Mouse (Mus musculus) midbrain, embryonic 10.5 days (tissue): ENCODE data around the gene Dcdc2b. TPM values are rescaled to one million over a fixed set of nuclear protein-coding genes. Genes with fewer than 3 reads are reported as not detected.

Experiments
- DNase-seq: peaks from one replicate; pipeline ENCODE4 v3.0.0-alpha.2; 2017; ENCODE audit warnings: low spot score
- H3K27ac ChIP-seq: fragments of 300-500 bp; sonication (generic); replicated peaks from 2 replicates; pipeline ENCODE4 v1.5.1; 2016; ENCODE audit warnings: mild to moderate bottlenecking
- H3K27me3 ChIP-seq: fragments of 300-500 bp; sonication (generic); 2 replicates; pipeline ENCODE4 v1.6.1; 2016; ENCODE audit warnings: low read depth, mild to moderate bottlenecking; ENCODE audit not compliant: poor library complexity, severe bottlenecking
- H3K36me3 ChIP-seq: fragments of 300-500 bp; sonication (generic); 2 replicates; pipeline ENCODE4 v1.6.1; 2016; ENCODE audit warnings: mild to moderate bottlenecking, moderate library complexity
- H3K4me1 ChIP-seq: fragments of 300-500 bp; sonication (generic); 2 replicates; pipeline ENCODE4 v1.6.1; 2016
- H3K4me3 ChIP-seq: fragments of 300-500 bp; sonication (generic); 2 replicates; pipeline ENCODE4 v1.5.1; 2016; ENCODE audit warnings: mild to moderate bottlenecking, moderate library complexity
- H3K9me3 ChIP-seq: fragments of 300-500 bp; sonication (generic); replicated peaks from 2 replicates; pipeline ENCODE4 v1.6.1; 2016; ENCODE audit warnings: mild to moderate bottlenecking
- WGBS: fragments of 180-500 bp; shearing (Covaris S2); methylation state at CpG from one replicate; pipeline ENCODE4 v1.1.7; 2016; 5-methylcytosine and 5-hydroxymethylcytosine counted together
- polyA plus RNA-seq: library from polyadenylated mRNA; unstranded; fragments of >200 nt; fragmentation: Nextera tagmentation; extraction: Ambion mirVana; gene quantifications from 2 replicates; pipeline ENCODE4 v1.2.1, GENCODE M21; 2016

Gene Dcdc2b
- polyA plus RNA-seq, 1 experiment from 2014 or later = 2.1 TPM

DNA sequence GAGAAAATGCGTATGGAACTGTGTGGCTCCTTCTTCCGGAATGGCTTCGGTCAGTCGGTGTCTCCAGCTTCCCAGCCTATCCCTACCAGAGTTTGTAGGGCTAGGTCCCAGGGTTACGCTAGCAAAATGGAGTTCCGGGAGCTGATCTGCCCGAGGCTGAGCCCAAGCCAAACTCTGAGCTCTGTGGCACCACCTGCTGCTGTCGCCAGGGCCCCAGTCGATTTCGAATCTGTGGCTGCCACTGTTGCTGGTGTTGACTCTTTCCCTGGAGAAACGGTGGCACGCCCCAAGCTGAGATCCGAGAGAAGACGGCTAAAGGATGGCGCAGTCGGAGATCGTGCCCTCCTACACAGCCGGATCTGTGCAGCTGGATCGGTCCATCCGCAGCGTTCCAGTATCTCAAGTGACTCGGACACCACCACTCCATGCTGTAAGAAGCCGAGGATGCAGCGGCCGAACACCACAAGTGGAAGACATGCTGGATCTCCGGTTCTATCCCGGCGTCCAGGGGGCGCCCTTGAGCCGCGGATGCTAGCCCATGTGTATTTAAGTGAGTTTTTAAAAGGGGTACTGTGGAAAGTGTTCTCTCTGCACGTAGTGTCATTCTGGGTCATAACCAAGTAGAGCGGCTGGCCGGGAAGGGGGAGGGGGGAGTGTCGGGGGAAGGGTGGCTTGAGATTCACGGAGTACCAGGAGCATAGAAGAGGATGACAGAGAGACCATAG, 29.0 kb downstream of the Dcdc2b start:
- Histone ChIP-seq H3K4me1 (peaks cover 17% of the 10 kb centered on the region), H3K9me3 (no peaks in the 10 kb centered on the region), H3K27ac (peak overlapping the region; percentile 79), H3K4me3 (peak overlapping the region; percentile 58), H3K36me3 (peaks cover under 1% of the 10 kb centered on the region; the same call in 1 of the 2 replicates), H3K27me3 (no peaks in the 10 kb centered on the region)
- peak; percentile 86 for DNase-seq
- 3% methylated on average over 36 of the region's 36 CpGs for WGBS

DNA sequence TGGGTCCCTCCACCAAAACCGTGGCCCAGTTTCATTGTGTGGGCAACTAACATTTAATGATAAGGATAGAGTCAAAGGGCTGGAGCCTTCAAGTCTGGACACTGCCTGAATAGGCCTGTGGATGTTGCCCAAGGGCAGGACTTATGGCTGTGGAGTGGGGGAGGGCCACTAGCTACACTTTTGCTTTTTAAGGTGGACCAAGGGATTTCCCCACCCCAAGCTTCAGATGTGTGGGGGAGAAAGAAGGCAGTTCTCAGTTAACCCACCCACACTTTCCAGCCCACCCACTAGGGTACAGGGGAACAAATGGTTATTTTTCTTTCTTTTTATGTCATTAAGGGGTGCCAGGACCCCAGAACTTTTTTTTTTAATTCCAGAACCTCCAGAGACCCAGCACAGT, 29.7 kb downstream of the Dcdc2b start:
- Histone ChIP-seq H3K9me3 (no peaks in the 10 kb centered on the region), H3K27me3 (no peaks in the 10 kb centered on the region), H3K4me1 (peaks cover 17% of the 10 kb centered on the region), H3K4me3 (peak overlapping the region; percentile 58), H3K36me3 (no peaks in the 10 kb centered on the region), H3K27ac (peak overlapping the region; percentile 79)
- no peak for DNase-seq
- WGBS = 75% methylated on average over 1 of the region's 1 CpGs

DNA sequence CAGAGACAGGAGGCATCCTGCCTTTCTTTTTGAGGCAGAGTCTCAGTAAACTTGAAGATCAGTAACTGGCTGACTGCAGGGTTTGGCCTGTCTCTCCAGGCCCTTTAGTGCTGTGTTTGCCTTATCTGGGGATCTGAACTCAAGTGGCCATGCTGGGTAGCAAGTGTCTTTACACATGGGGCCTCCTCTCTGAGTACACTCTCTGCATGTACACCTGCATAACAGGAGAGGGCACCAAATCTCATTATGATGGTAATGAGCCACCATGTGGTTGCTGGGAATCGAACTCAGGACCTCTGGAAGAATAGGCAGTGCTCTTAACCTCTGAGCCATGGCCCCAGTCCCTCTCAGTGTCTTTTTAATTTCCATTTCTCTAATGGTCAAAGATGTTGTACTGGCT, 31.8 kb downstream of the Dcdc2b start:
- Histone ChIP-seq H3K27ac (no peak overlapping the region), H3K4me1 (peaks cover 21% of the 10 kb centered on the region), H3K27me3 (no peaks in the 10 kb centered on the region), H3K4me3 (no peak overlapping the region), H3K36me3 (no peaks in the 10 kb centered on the region), H3K9me3 (no peaks in the 10 kb centered on the region)
- no peak for DNase-seq
- WGBS = 79% methylated on average over 1 of the region's 1 CpGs

DNA sequence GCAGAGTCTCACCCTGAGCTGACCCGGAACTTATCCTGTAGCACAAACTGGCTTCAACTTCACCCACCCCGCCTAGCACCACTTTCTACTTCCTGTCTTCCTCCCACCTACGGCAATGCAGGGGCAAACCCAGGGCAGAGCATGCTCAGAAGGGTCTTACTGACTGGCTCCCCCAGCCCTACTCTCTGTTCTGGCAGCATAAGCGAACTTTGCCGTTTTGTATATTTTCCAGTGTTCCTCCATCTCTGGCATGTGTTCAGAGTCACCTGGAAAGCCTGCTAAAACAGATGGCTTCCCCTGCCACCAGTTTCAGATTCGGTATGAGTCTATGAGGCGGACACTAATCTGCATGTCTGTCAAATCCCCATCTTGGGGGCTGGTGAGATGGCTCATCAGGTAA, 33.7 kb downstream of the Dcdc2b start:
- no peaks in the 10 kb centered on the region for H3K36me3 ChIP-seq
- DNase-seq = no peak
- H3K4me3 ChIP-seq = no peak overlapping the region
- no peak overlapping the region for H3K27ac ChIP-seq
- H3K27me3 ChIP-seq = 0 out of 2 replicates have a peak, but pooled peaks cover 5% of the 10 kb centered on the region
- peaks cover 28% of the 10 kb centered on the region for H3K4me1 ChIP-seq
- WGBS = 83% methylated on average over 7 of the region's 7 CpGs
- H3K9me3 ChIP-seq = no peaks in the 10 kb centered on the region

DNA sequence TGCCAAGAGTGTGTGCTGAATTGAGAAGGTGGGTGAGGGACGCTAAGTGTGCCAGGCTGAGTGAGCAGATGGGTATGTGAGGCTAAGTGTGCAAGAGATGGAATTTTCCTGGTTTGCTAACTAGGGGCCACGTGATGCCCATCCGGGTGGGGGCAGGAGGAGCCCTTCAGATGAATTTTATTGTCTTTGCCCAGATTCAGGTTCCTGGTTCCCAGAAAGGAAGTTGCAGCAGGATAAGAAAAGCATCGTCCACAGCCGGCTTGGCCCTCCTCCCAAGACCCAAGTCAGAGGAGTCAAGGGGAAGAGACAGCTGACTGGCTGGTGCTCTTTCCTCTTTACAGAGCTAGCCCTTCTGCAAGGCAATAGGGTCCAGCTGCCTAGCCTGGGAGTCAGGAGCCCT, 35.6 kb downstream of the Dcdc2b start, which contains the start of gene Fam167b:
Gene Fam167b, minus strand, starts transcription at position 84 of the 400 bp plus-strand sequence.
- Histone ChIP-seq H3K4me3 (peak within 1 kb of the TSS; percentile 20; the same call in 1 of the 2 replicates), H3K4me1 (peaks cover 18% of the 10 kb centered on the region), H3K36me3 (no peaks in the 10 kb centered on the region), H3K27me3 (0 out of 2 replicates have a peak, but pooled peaks cover 5% of the 10 kb centered on the region), H3K9me3 (no peaks in the 10 kb centered on the region), H3K27ac (no peak within 1 kb of the TSS)
- no peak for DNase-seq
- 84% methylated on average over 5 of the region's 5 CpGs for WGBS

DNA sequence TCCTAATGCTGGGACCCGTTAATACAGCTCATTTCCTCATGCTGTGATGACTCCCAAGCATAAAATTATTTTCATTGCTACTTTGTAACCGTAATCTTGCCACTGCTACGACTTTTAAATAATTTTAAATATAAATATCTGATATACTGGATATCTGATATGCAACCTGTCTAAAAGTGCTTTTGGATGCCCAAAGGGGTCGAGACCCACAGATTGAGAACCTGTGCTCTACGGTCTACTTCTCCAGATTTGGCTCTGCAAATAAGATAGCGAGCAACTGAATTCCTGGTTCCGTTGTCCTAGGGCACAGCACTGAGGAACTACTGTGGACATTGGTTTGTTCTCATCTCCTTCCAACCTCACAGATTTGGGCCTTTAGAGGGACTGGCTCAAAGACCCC, 36.4 kb downstream of the Dcdc2b start:
- no peak overlapping the region for H3K4me3 ChIP-seq
- 0 out of 2 replicates have a peak, but pooled peaks cover 5% of the 10 kb centered on the region for H3K27me3 ChIP-seq
- no peak for DNase-seq
- WGBS = 83% methylated on average over 7 of the region's 7 CpGs
- no peaks in the 10 kb centered on the region for H3K9me3 ChIP-seq
- no peaks in the 10 kb centered on the region for H3K36me3 ChIP-seq
- H3K4me1 ChIP-seq = peaks cover 18% of the 10 kb centered on the region
- no peak overlapping the region for H3K27ac ChIP-seq

DNA sequence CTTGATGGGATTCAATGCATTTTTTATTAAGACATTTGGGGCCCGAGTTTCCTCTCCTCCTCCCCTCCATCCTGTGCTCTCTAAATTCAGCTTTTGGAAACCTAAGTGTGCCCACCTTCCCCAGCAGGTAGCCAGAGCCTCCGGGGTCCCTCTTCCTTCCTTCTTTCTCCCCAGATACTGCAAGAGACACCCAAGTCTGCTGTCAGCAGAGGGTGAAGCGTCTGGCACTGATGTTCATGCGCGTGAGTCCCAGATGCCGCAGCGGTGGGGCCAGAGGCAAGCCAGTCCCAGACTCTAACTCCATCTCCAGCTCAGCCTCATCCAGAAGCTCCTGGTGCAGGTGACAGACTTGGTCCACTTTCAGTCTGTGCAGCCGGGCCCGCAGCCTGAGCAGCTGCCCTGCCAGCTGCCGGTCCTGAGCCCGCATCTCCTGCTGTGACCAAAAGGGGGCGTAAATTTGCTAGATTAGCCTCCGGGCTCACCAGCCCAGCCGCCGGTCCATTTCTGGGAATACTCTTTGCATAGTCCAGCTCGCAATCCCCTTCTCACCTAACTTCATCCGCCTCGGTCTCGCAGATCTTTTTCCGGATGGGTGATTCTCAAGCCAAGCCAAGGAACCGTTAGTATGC, 37.1 kb downstream of the Dcdc2b start:
- Histone ChIP-seq H3K4me3 (peak overlapping the region; percentile 20), H3K27ac (peak overlapping the region; percentile 60)

DNA sequence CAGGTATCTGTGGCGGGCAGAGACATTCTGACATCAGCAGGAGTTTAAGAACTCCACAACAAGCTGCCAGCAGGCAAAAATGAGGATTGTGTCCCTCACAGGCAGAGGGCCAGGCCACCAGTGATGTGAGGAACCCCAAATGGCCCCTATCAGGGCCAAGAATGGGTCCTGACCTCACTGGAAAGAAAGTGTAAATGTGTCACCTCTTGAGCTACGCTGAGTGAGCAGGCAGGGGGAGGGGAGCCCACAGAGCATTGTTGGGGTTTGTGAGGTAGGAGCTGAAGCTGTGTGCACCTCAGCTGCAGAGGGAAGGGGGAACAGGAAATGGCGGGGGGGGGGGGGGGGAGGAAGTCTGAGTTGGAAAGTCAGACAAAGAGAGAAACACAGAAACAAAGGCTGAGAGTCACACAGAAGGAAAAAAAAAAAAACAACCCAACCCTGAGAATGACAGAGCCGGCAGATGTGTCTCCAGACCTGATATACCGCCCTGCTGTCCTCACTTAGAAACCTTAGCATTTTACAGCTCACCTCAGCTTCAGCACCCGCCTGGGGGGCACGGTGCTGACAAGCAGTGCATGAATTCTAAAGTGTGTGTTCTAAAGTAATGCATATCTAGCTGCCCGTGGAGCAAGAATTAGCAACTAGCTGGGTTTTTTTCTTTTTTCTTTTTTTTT, 38.7 kb downstream of the Dcdc2b start:
- peak overlapping the region; percentile 46; the same call in 1 of the 2 replicates for H3K27ac ChIP-seq
- 62% methylated on average over 7 of the region's 8 CpGs for WGBS
- no peaks in the 10 kb centered on the region for H3K9me3 ChIP-seq
- peaks cover 18% of the 10 kb centered on the region for H3K4me1 ChIP-seq
- 0 out of 2 replicates have a peak, but pooled peaks cover 5% of the 10 kb centered on the region for H3K27me3 ChIP-seq
- DNase-seq = no peak
- H3K4me3 ChIP-seq = no peak overlapping the region
- H3K36me3 ChIP-seq = no peaks in the 10 kb centered on the region

More for the DNA sequence above, 37.1 kb downstream of the Dcdc2b start:
- H3K4me1 ChIP-seq = peaks cover 18% of the 10 kb centered on the region
- WGBS = 37% methylated on average over 21 of the region's 21 CpGs
- no peaks in the 10 kb centered on the region for H3K9me3 ChIP-seq
- no peaks in the 10 kb centered on the region for H3K36me3 ChIP-seq
- 0 out of 2 replicates have a peak, but pooled peaks cover 5% of the 10 kb centered on the region for H3K27me3 ChIP-seq
- peak; percentile 75 for DNase-seq

DNA sequence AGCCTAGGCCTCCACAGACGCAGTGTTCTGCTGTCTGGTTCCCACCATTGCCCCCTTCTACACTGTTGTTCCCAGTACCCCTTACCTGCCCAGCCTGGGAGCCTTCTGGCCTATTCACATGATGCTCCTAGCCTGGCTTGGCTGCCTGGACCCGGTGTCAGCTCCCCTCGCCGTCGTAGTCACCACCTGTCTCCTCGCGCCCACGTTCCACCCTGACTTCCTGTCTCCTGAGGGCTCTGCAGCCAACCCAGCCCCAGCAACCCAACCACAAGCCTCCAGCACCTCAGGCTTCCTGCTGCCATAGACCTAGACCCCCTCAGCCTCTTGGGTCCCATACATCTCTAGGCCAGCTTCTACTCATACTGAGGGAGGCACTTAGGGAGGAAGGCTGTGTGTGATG, 40.6 kb downstream of the Dcdc2b start, which contains the start of gene Lck:
Gene Lck, minus strand, starts transcription at position 212 of the 400 bp plus-strand sequence.
- Histone ChIP-seq H3K9me3 (no peaks in the 10 kb centered on the region), H3K27ac (no peak within 1 kb of the TSS), H3K36me3 (no peaks in the 10 kb centered on the region), H3K4me1 (peaks cover 18% of the 10 kb centered on the region), H3K4me3 (no peak within 1 kb of the TSS), H3K27me3 (0 out of 2 replicates have a peak, but pooled peaks cover 5% of the 10 kb centered on the region)
- WGBS = 93% methylated on average over 8 of the region's 8 CpGs
- DNase-seq = no peak

DNA sequence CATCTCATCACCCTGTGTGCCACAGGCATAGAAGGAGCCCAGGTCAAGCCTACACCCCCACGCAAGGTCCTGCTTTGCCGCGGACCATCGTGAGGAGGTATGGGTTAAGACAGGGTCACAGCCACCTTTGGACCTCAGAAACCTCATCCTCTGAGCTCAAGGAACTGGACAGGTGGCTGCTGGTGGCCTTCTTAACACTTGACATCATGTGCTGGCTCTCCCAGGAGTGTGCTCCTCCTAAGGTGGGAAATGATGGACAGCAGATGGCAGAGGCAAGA, 41.0 kb downstream of the Dcdc2b start:
- Histone ChIP-seq H3K4me3 (no peak overlapping the region), H3K36me3 (no peaks in the 10 kb centered on the region), H3K4me1 (peaks cover 18% of the 10 kb centered on the region), H3K27me3 (0 out of 2 replicates have a peak, but pooled peaks cover 5% of the 10 kb centered on the region), H3K9me3 (no peaks in the 10 kb centered on the region), H3K27ac (no peak overlapping the region)
- 97% methylated on average over 4 of the region's 4 CpGs for WGBS
- DNase-seq = no peak

DNA sequence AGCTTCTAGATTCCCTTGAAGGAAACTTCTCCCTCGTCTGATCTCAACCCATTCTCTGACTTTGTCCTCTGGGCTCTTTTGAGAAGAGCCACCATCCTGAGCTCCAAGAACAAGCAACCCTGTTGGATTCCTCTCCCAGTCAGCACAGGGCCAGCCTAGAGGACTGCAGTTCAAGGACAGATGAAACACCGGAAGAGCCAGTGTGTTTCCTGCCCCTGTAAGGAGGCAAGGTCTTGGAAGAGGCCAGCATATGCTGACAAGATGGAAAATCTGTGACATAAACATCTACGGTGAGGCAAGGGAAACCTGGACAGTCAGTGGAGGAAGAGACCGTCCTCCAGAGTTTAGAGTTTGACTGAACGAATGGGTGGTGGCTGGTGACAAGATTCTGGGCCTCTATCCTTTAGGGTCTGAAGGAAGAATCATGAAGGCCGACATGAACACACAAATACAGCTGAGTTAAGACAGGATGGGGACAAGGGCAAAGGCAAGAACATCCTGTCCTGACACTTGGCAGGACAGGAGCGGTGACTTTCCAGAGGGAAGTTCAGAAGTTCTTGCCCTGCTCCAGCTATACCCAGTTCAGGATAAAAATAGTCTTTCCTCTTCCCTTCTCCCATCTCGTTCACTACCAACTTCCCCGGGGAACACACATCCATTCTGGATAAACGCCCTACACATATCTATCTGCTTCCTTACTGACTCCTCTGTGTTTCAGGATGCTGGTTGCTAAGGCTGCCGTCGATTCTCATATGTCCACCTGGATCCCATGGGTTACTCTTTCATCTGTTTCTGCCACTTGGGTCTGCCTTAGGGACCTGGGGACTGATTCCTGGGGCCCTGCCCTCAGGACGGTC, 41.6 kb downstream of the Dcdc2b start:
- no peak overlapping the region for H3K4me3 ChIP-seq
- H3K36me3 ChIP-seq = no peaks in the 10 kb centered on the region
- no peak overlapping the region for H3K27ac ChIP-seq
- WGBS = 86% methylated on average over 13 of the region's 13 CpGs
- peaks cover 17% of the 10 kb centered on the region for H3K4me1 ChIP-seq
- no peaks in the 10 kb centered on the region for H3K9me3 ChIP-seq
- DNase-seq = no peak
- 0 out of 2 replicates have a peak, but pooled peaks cover 5% of the 10 kb centered on the region for H3K27me3 ChIP-seq

DNA sequence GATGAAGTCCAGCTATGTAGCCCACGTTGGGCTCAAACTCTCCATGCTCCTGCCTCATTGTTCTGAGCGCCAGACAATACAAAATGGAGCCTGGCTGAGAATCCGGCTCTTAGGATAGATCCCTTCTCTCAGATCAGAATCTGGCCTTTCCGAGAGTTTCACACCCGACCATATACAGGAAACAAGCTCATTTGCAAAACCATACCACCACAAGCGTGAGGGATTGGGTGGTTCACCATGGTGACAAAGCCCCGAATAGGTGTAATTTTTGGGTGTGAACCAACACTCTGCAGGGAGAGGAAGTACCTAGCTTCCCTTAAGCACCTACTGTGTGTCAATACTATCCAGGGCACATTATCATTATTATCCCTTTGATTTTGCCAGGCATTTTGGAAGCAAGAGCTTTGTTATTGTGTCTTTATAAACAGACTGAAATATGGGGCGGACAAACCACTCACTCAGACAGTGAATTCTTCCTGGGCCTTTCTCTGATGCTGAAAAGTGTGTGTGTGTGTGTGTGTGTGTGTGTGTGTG, 42.4 kb downstream of the Dcdc2b start:
- H3K4me1 ChIP-seq = peaks cover 9% of the 10 kb centered on the region

More for the DNA sequence above, 42.4 kb downstream of the Dcdc2b start:
- H3K27me3 ChIP-seq = 0 out of 2 replicates have a peak, but pooled peaks cover under 1% of the 10 kb centered on the region
- no peak overlapping the region for H3K4me3 ChIP-seq
- H3K36me3 ChIP-seq = no peaks in the 10 kb centered on the region
- no peak overlapping the region for H3K27ac ChIP-seq
- no peak for DNase-seq
- WGBS = 80% methylated on average over 8 of the region's 8 CpGs
- H3K9me3 ChIP-seq = no peaks in the 10 kb centered on the region
